Mouse (Mus musculus) olfactory bulb, adult 2 months (tissue): ENCODE results near the gene Hivep3.

ENCODE experiments used
- CTCF ChIP-seq: fragments of 200-500 bp; IDR thresholded peaks from 2 replicates; pipeline ENCODE4 v1.5.1; 2012; ENCODE audit warnings: low read depth, mild to moderate bottlenecking, low read length, moderate library complexity; ENCODE audit not compliant: insufficient read depth
- POLR2A ChIP-seq: fragments of 200-500 bp; IDR thresholded peaks from 2 replicates; pipeline ENCODE4 v1.6.1; 2012; ENCODE audit warnings: mild to moderate bottlenecking, low read depth, low read length, moderate library complexity; ENCODE audit not compliant: insufficient read depth

- TF ChIP-seq CTCF (no peak), POLR2A (no peak)
These were observed 320.6 kb downstream of the Hivep3 start for GRCm38 (mm10) chr4:120054145-120054544.
